Mouse (Mus musculus) liver, adult 2 months (tissue): ENCODE measurements around the gene Rspo1.

ENCODE experiments used
- CTCF ChIP-seq: fragments of 200-500 bp; IDR thresholded peaks from 2 replicates; pipeline ENCODE4 v1.5.1; 2011; ENCODE audit warnings: low read depth, low read length, control low read depth
- POLR2A ChIP-seq: fragments of 200-500 bp; IDR thresholded peaks from 2 replicates; pipeline ENCODE4 v1.6.1; 2011; ENCODE audit warnings: low read length, control low read depth; ENCODE audit not compliant: insufficient read depth; ENCODE audit errors: extremely low read depth

DNA sequence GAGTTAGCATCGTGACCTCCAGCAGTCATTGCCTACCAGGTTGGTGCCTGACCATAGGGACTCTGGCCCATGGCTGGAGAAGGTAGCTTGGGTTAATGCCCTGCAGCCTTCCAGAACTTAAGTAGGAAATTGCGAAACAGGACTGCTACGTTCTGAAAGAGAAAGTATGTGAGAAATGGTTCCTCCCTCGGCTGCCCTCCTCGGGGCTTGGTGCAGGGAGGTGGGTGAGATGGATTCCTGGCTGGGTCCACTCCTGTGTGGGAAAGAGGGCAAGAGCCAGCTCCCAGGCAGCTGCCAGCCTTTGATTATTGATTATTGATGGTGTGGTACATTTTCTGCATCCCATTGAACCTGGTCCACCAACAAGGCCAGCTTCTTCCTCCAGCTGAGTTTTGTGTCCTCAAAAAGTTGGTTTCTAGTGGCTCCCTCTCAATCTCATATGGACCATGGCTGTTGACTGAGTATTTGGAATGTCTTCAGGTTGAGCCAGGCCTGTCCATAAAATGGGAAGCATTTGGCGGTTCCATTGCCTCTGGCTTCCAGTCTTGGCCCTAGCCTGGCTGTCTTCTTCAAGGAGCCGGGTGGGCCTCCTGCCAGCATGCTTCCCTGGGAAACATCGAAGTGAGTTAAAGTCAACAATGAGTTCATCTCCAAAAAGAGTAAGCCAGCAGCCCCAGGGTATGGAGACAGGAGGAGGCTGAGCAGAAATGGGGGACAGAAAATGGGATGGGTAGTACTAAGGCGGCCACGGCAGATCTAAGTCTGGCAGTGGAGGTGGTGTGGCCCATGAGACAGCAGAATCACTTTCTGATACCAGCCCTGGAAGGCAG, 29.8 kb downstream of the Rspo1 start, which contains the start of gene Gnl2:
- no peak for TF ChIP-seq CTCF
- no peak for TF ChIP-seq POLR2A
